Mouse (Mus musculus): ENCODE measurements around the gene Ccl9. TPM values are rescaled to one million over a fixed set of nuclear protein-coding genes. Genes with fewer than 3 reads are reported as not detected.

The Ccl9 gene
- total and polyA plus RNA-seq, 3 experiments: 0.13 to 4.4 (median 3.4) TPM

- no peak overlapping the region for H3K4me3 ChIP-seq (ENCODE audit: low read depth, low read length)
- no peaks in the 10 kb centered on the region for H3K9me3 ChIP-seq (replicated peaks)
- TF ChIP-seq POLR2AphosphoS5 (IDR thresholded peaks at IDR 0.05; ENCODE audit: insufficient replicate concordance, low read depth, low read length) (no peak), CTCF (IDR thresholded peaks at IDR 0.05; ENCODE audit: low read depth, low read length) (no peak), TAL1 (conservative IDR thresholded peaks at IDR 0.05; ENCODE audit: low read depth, low read length) (no peak), GATA2 (IDR thresholded peaks at IDR 0.05; ENCODE audit: borderline replicate concordance, low read depth, low read length) (no peak), GATA1 (IDR thresholded peaks at IDR 0.05; ENCODE audit: borderline replicate concordance, low read length) (no peak)
- DNase-seq (ENCODE audit: low spot score) (no peak), ATAC-seq (ENCODE audit: extremely low read depth, insufficient number of reproducible peaks, low FRiP score, poor library complexity, severe bottlenecking) (no peak)
- peaks cover 3% of the 10 kb centered on the region; the same call in 1 of the 2 replicates for H3K27me3 ChIP-seq (ENCODE audit: insufficient read depth, low read length)
- no peaks in the 10 kb centered on the region; the same call in 1 of the 2 replicates for H3K4me1 ChIP-seq (ENCODE audit: insufficient read depth, low read depth, low read length)
- H3K36me3 ChIP-seq (replicated peaks): no peaks in the 10 kb centered on the region
These were observed 37.5 kb downstream of the Ccl9 start for GRCm38 (mm10) chr11:83540931-83541330.

- peaks cover 3% of the 10 kb centered on the region for H3K4me1 ChIP-seq (ENCODE audit: insufficient read depth, low read depth, low read length)
- no peaks in the 10 kb centered on the region for H3K9me3 ChIP-seq (replicated peaks)
- H3K36me3 ChIP-seq (replicated peaks): no peaks in the 10 kb centered on the region
- no peak overlapping the region for H3K4me3 ChIP-seq (ENCODE audit: low read depth, low read length)
- DNase-seq (ENCODE audit: low spot score): no peak
- peaks cover 6% of the 10 kb centered on the region; the same call in 1 of the 2 replicates for H3K27me3 ChIP-seq (ENCODE audit: insufficient read depth, low read length)
- no peak for ATAC-seq (ENCODE audit: extremely low read depth, insufficient number of reproducible peaks, low FRiP score, poor library complexity, severe bottlenecking)
- TF ChIP-seq CTCF (IDR thresholded peaks at IDR 0.05; ENCODE audit: low read depth, low read length) (no peak), GATA2 (IDR thresholded peaks at IDR 0.05; ENCODE audit: borderline replicate concordance, low read depth, low read length) (no peak)
These were observed 39.6 kb downstream of the Ccl9 start for GRCm38 (mm10) chr11:83538705-83539314.

- Histone ChIP-seq H3K4me3 (ENCODE audit: low read depth, low read length) (no peak overlapping the region), H3K9me3 (replicated peaks) (no peaks in the 10 kb centered on the region), H3K36me3 (replicated peaks) (no peaks in the 10 kb centered on the region), H3K4me1 (ENCODE audit: insufficient read depth, low read depth, low read length) (peaks cover 3% of the 10 kb centered on the region), H3K27me3 (ENCODE audit: insufficient read depth, low read length) (peaks cover 6% of the 10 kb centered on the region; the same call in 1 of the 2 replicates)
- DNase-seq (ENCODE audit: low spot score) (no peak), ATAC-seq (ENCODE audit: extremely low read depth, insufficient number of reproducible peaks, low FRiP score, poor library complexity, severe bottlenecking) (no peak)
- TF ChIP-seq GATA1 (IDR thresholded peaks at IDR 0.05; ENCODE audit: borderline replicate concordance, low read length) (no peak), TAL1 (conservative IDR thresholded peaks at IDR 0.05; ENCODE audit: low read depth, low read length) (no peak), GATA2 (IDR thresholded peaks at IDR 0.05; ENCODE audit: borderline replicate concordance, low read depth, low read length) (no peak), CTCF (IDR thresholded peaks at IDR 0.05; ENCODE audit: low read depth, low read length) (no peak), POLR2AphosphoS5 (IDR thresholded peaks at IDR 0.05; ENCODE audit: insufficient replicate concordance, low read depth, low read length) (no peak)
These were observed 41.6 kb downstream of the Ccl9 start for GRCm38 (mm10) chr11:83536831-83537230.

GRCm38 (mm10) chr11:83534609-83535423 is 43.6 kb downstream of the Ccl9 start:
- Histone ChIP-seq H3K27me3 (ENCODE audit: insufficient read depth, low read length) (peaks cover 6% of the 10 kb centered on the region; the same call in 1 of the 2 replicates), H3K4me3 (ENCODE audit: low read depth, low read length) (no peak overlapping the region), H3K4me1 (ENCODE audit: insufficient read depth, low read depth, low read length) (peaks cover 3% of the 10 kb centered on the region), H3K9me3 (replicated peaks) (no peaks in the 10 kb centered on the region), H3K36me3 (replicated peaks) (no peaks in the 10 kb centered on the region)
- TF ChIP-seq CTCF (IDR thresholded peaks at IDR 0.05; ENCODE audit: low read depth, low read length) (no peak), TAL1 (conservative IDR thresholded peaks at IDR 0.05; ENCODE audit: low read depth, low read length) (no peak), GATA2 (IDR thresholded peaks at IDR 0.05; ENCODE audit: borderline replicate concordance, low read depth, low read length) (no peak), GATA1 (IDR thresholded peaks at IDR 0.05; ENCODE audit: borderline replicate concordance, low read length) (no peak)
- ATAC-seq (ENCODE audit: extremely low read depth, insufficient number of reproducible peaks, low FRiP score, poor library complexity, severe bottlenecking) (no peak), DNase-seq (ENCODE audit: low spot score) (no peak)

GRCm38 (mm10) chr11:83534143-83534542 is 44.3 kb downstream of the Ccl9 start:
- DNase-seq (ENCODE audit: low spot score): no peak
- TF ChIP-seq POLR2AphosphoS5 (IDR thresholded peaks at IDR 0.05; ENCODE audit: insufficient replicate concordance, low read depth, low read length) (no peak), GATA2 (IDR thresholded peaks at IDR 0.05; ENCODE audit: borderline replicate concordance, low read depth, low read length) (no peak), TAL1 (conservative IDR thresholded peaks at IDR 0.05; ENCODE audit: low read depth, low read length) (no peak), CTCF (IDR thresholded peaks at IDR 0.05; ENCODE audit: low read depth, low read length) (no peak), GATA1 (IDR thresholded peaks at IDR 0.05; ENCODE audit: borderline replicate concordance, low read length) (no peak)
- H3K27me3 ChIP-seq (ENCODE audit: insufficient read depth, low read length): peaks cover 6% of the 10 kb centered on the region; the same call in 1 of the 2 replicates
- ATAC-seq (ENCODE audit: extremely low read depth, insufficient number of reproducible peaks, low FRiP score, poor library complexity, severe bottlenecking): no peak
- H3K9me3 ChIP-seq (replicated peaks): no peaks in the 10 kb centered on the region
- H3K4me3 ChIP-seq (ENCODE audit: low read depth, low read length): no peak overlapping the region
- H3K4me1 ChIP-seq (ENCODE audit: insufficient read depth, low read depth, low read length): peaks cover 3% of the 10 kb centered on the region
- no peaks in the 10 kb centered on the region for H3K36me3 ChIP-seq (replicated peaks)

- Histone ChIP-seq H3K9me3 (replicated peaks) (no peaks in the 10 kb centered on the region), H3K36me3 (replicated peaks) (no peaks in the 10 kb centered on the region), H3K4me1 (ENCODE audit: insufficient read depth, low read depth, low read length) (peaks cover 3% of the 10 kb centered on the region), H3K4me3 (ENCODE audit: low read depth, low read length) (no peak overlapping the region), H3K27me3 (ENCODE audit: insufficient read depth, low read length) (0 out of 2 replicates have a peak, but pooled peaks cover 2% of the 10 kb centered on the region)
- DNase-seq (ENCODE audit: low spot score) (no peak), ATAC-seq (ENCODE audit: extremely low read depth, insufficient number of reproducible peaks, low FRiP score, poor library complexity, severe bottlenecking) (no peak)
- TF ChIP-seq POLR2AphosphoS5 (IDR thresholded peaks at IDR 0.05; ENCODE audit: insufficient replicate concordance, low read depth, low read length) (no peak), CTCF (IDR thresholded peaks at IDR 0.05; ENCODE audit: low read depth, low read length) (no peak), TAL1 (conservative IDR thresholded peaks at IDR 0.05; ENCODE audit: low read depth, low read length) (no peak), GATA1 (IDR thresholded peaks at IDR 0.05; ENCODE audit: borderline replicate concordance, low read length) (no peak), GATA2 (IDR thresholded peaks at IDR 0.05; ENCODE audit: borderline replicate concordance, low read depth, low read length) (no peak)
These were observed 45.2 kb downstream of the Ccl9 start for GRCm38 (mm10) chr11:83533192-83533591.
